Mouse (Mus musculus) WW6 (cell line): Measurements from ENCODE around the gene Prss38.

ENCODE experiments used
- DNase-seq: peaks from one replicate; pipeline ENCODE4 v3.0.0-alpha.2; 2013; ENCODE audit warnings: low read depth, low spot score

Gene Prss38

DNA sequence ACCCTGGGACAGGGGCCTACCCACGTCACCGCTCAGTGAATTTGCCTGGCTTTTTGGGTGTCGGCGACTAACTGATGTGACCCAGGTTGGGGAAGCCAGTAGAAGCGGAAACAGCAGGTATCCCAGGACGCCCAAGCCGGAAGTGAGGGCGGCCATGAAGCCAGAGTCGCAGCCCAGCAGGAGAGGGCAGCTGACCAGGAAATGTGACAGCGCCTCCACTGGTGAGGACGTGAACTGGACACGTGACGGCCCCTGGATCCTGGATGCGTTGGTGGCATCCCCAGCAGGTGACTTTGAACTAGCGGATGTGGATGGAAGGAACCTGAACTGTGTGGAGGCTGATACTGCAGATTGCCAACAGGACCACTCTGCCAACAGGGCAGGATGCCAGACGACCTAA is at the start of gene Prss38:
Prss38 (minus strand) TSS at position 183 of the 400 bp plus-strand sequence.
- peak; percentile 46 for DNase-seq

GRCm38 (mm10) chr11:59423010-59423588 is 47.6 kb upstream of the Prss38 start:
- DNase-seq: no peak

DNA sequence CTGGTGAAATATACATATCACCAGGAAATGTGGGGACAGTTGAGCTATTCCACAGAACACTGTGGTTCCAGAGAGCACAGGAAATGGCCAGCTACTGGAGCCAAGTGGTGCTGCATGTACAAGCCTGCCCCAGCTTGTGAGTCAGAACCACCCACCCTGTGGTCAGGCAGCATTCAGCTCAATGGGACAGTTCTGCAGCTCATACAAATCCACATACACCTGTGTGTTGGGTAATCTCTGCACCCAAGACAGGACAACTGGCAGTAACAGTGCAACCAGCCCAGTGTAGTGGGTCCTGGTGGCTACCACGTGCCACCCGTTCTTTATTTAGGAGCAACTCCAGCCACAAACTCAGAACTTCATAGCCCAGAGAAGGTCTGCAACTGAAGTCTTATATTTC is 46.5 kb upstream of the Prss38 start:
- no peak for DNase-seq

GRCm38 (mm10) chr11:59421436-59421835 is 46.0 kb upstream of the Prss38 start:
- DNase-seq: no peak

DNA sequence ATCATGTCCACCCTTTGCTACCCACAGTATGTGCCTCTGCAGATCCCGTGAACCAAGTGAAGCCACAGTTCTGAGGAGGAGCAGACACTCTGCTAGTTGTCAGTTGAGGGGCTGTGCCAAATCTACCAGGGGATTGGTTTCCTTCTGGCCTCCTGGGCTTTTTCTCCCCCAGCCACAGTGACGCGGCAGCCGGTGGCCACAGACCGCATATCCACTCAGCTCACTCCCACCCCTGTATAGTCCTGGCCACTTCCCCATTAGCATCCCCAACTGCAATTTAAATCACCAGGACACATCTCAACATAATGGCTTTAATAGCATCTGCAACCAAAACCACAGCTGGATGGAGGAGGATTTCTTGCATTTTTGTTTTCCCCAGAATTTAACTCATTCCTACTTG is 43.3 kb upstream of the Prss38 start:
- DNase-seq: no peak

GRCm38 (mm10) chr11:59412999-59413863 is 37.8 kb upstream of the Prss38 start:
- no peak for DNase-seq

GRCm38 (mm10) chr11:59412058-59412457 is 36.6 kb upstream of the Prss38 start:
- DNase-seq: no peak

DNA sequence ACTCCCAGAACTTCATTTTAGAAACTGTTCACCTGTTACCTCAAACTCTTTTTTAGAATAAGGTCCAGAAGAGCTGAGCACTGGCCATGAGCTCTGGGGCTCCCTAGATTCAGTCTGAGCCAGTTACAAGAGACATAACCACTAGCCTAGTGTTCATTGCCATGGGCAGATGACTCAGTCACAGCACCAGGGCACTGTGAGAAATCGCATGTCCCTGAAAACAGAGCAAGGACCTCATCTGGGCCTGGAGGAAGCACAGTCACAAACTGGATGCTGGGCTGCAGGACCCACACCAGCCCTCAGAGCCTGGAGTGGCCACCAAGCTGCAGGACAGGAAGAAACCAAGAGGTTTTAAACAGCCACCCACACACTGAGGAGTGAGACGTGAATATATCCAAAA is 35.4 kb upstream of the Prss38 start:
- no peak for DNase-seq

DNA sequence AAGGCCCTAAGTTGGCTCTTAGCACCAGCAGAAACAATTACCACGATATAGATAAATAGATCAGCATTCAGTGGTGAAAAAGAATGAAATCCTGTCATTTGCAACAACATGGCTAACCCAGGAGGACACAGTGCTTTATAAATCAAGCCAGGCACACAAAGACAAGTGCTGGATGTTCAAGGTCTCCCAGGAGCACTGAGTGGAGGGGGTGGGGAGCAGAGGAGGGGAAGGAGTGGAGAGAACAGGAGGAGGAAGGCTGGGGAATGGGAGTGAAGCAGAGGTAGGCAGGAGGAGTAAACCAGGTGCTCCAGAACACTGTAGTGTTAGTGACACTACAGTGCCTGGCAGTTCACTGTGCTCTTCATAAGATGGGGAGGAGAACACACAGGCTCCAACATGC is 30.3 kb upstream of the Prss38 start:
- no peak for DNase-seq

GRCm38 (mm10) chr11:59400876-59401275 is 25.4 kb upstream of the Prss38 start:
- DNase-seq: no peak

GRCm38 (mm10) chr11:59399830-59400229 is 24.4 kb upstream of the Prss38 start:
- DNase-seq: no peak

- DNase-seq: no peak
These were observed 22.3 kb upstream of the Prss38 start for GRCm38 (mm10) chr11:59397536-59398371.

- no peak for DNase-seq
These were observed 19.0 kb upstream of the Prss38 start for GRCm38 (mm10) chr11:59394451-59394850.

DNA sequence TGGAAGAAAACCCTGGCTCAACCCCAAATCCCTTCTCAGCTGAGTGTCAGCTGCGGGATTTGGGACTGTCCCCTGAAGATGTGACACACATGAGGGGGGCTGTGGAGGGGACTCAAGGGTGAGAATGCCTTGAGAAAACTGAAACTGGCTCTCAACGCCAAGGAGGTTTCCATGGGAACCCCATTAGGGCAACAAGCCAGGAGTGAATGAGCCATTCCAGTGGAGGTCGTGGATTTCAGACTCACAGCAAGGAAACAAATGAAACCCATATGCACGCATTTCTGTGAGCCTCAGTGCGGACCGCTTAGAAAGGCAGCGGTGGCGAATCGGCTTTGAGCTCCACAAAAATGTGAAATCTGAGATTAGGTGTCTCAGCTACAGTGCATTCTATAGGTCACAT is 18.1 kb upstream of the Prss38 start:
- no peak for DNase-seq

GRCm38 (mm10) chr11:59392300-59392699 is 16.8 kb upstream of the Prss38 start:
- no peak for DNase-seq

- no peak for DNase-seq
These were observed 15.0 kb upstream of the Prss38 start for GRCm38 (mm10) chr11:59390470-59390869.

GRCm38 (mm10) chr11:59389617-59390016 is 14.2 kb upstream of the Prss38 start:
- no peak for DNase-seq

DNA sequence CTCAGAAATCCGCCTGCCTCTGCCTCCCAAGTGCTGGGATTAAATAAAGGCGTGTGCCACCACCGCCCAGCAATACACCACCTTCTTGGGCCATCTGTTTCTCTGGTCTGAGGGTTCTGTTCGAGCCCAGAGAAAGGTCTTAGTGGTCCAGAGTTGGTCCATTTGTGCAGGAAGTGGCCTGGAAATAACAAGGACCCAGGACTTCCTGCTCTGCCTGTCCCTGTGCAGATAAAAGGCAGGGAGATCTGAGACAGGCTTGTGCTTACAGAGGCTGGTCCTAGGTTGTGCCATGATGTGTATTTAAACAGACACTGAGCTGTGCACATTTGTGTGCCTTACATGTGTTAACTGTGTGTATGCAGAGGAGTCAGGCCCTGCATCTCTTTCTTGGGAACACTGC is 13.3 kb upstream of the Prss38 start:
- no peak for DNase-seq

GRCm38 (mm10) chr11:59387471-59387870 is 12.0 kb upstream of the Prss38 start:
- DNase-seq: no peak

- peak; percentile 33 for DNase-seq
These were observed 9.7 kb upstream of the Prss38 start for GRCm38 (mm10) chr11:59385123-59385522.

DNA sequence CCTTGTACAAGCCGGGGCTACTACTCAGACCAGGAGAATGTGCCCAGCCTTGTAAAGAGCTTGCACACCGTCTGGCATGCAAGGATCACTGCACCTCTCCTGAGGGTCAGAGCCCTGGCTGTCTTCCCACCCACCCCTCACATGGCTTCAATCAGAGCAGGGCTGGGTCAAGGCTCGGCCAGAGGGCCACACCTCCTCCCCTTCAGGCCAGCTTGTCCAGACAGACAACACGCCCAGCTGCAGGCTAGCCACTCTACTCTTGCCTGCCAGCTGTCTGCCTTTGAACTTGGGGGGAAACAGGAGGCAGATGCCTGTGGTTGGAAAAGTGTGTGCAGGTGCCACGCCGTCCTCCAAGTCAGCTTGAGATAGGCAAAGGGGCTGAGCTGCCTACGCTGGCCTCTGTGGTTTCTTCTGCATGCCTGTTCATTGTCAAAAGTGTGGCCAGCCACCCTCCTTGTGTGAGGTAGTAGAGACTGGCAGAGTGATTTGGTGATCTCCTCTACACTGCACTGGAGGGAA is 9.0 kb upstream of the Prss38 start:
- DNase-seq: no peak

GRCm38 (mm10) chr11:59379547-59379946 is 4.1 kb upstream of the Prss38 start:
- no peak for DNase-seq
